Mouse (Mus musculus) hindbrain, embryonic 16.5 days (tissue): ENCODE measurements at regions not wholly inside any gene's neighbourhood (a gene's known extent, or its start where the extent isn't known, plus 50 kb on each side); places are given as distances from the start of the nearest gene placed in this dataset.

Source experiments
- ATAC-seq: fragments of 200-750 bp; cut with Nextera tagmentation; 2 replicates; pipeline ENCODE4 v1.8.0; 2017; ENCODE audit warnings: moderate TSS enrichment, moderate library complexity
- H3K27ac ChIP-seq: fragments of 300-500 bp; sonication (generic); 2 replicates; pipeline ENCODE4 v1.5.1; 2014; ENCODE audit warnings: low read depth, mild to moderate bottlenecking, control low read depth, low read length, moderate library complexity
- H3K27me3 ChIP-seq: fragments of 300-500 bp; sonication (generic); replicated peaks from 2 replicates; pipeline ENCODE4 v1.6.1; 2014; ENCODE audit warnings: low read length; ENCODE audit not compliant: control insufficient read depth, insufficient read depth
- H3K36me3 ChIP-seq: fragments of 300-500 bp; sonication (generic); 2 replicates; pipeline ENCODE4 v1.6.1; 2014; ENCODE audit warnings: mild to moderate bottlenecking, low read length, moderate library complexity, mixed read lengths; ENCODE audit not compliant: control insufficient read depth, insufficient read depth
- H3K4me1 ChIP-seq: fragments of 300-500 bp; sonication (generic); 2 replicates; pipeline ENCODE4 v1.6.1; 2014; ENCODE audit warnings: low read depth, low read length; ENCODE audit not compliant: control insufficient read depth, insufficient read depth
- H3K4me2 ChIP-seq: fragments of 300-500 bp; sonication (generic); 2 replicates; pipeline ENCODE4 v1.6.1; 2014; ENCODE audit warnings: mild to moderate bottlenecking, low read length, control low read depth, moderate library complexity
- H3K4me3 ChIP-seq: fragments of 300-500 bp; sonication (generic); 2 replicates; pipeline ENCODE4 v1.5.1; 2014; ENCODE audit warnings: mild to moderate bottlenecking, low read length, control low read depth, moderate library complexity
- H3K9ac ChIP-seq: fragments of 300-500 bp; sonication (generic); 2 replicates; pipeline ENCODE4 v1.6.1; 2014; ENCODE audit warnings: low read depth, mild to moderate bottlenecking, control low read depth, low read length, moderate library complexity
- H3K9me3 ChIP-seq: fragments of 300-500 bp; sonication (generic); 2 replicates; pipeline ENCODE4 v1.6.1; 2014; ENCODE audit warnings: mild to moderate bottlenecking, low read length, moderate library complexity; ENCODE audit not compliant: control insufficient read depth
- whole genome bisulfite sequencing: fragments of 180-500 bp; shearing (Covaris S2); extraction: QIAGEN DNeasy Blood & Tissue Kit; methylation state at CpG from one replicate; pipeline ENCODE4 v1.1.7; 2014; 5-methylcytosine and 5-hydroxymethylcytosine counted together

- Histone ChIP-seq H3K4me2 (no peak overlapping the region), H3K36me3 (no peaks in the 10 kb centered on the region), H3K27me3 (no peaks in the 10 kb centered on the region), H3K4me1 (no peaks in the 10 kb centered on the region), H3K4me3 (no peak overlapping the region), H3K9ac (no peak overlapping the region), H3K9me3 (no peaks in the 10 kb centered on the region), H3K27ac (no peak overlapping the region)
- 80% methylated on average over 3 of the region's 3 CpGs for WGBS
- no peak for ATAC-seq
These were observed 156.0 kb downstream of the Cdc5l start for GRCm38 (mm10) chr17:45277516-45277915.

GRCm38 (mm10) chr17:45276686-45277405 lies 156.7 kb downstream of the Cdc5l start:
- H3K36me3 ChIP-seq = no peaks in the 10 kb centered on the region
- no peak overlapping the region for H3K27ac ChIP-seq
- 0 out of 2 replicates have a peak, but pooled peaks cover 2% of the 10 kb centered on the region for H3K9me3 ChIP-seq
- no peak overlapping the region for H3K9ac ChIP-seq
- H3K4me1 ChIP-seq = no peaks in the 10 kb centered on the region
- no peaks in the 10 kb centered on the region for H3K27me3 ChIP-seq
- 82% methylated on average over 12 of the region's 12 CpGs for WGBS
- H3K4me2 ChIP-seq = no peak overlapping the region
- ATAC-seq = no peak
- no peak overlapping the region for H3K4me3 ChIP-seq

- no peak overlapping the region for H3K4me3 ChIP-seq
- no peaks in the 10 kb centered on the region for H3K27me3 ChIP-seq
- H3K27ac ChIP-seq = no peak overlapping the region
- H3K4me2 ChIP-seq = no peak overlapping the region
- H3K4me1 ChIP-seq = no peaks in the 10 kb centered on the region
- H3K36me3 ChIP-seq = no peaks in the 10 kb centered on the region
- ATAC-seq = no peak
- WGBS = 80% methylated on average over 4 of the region's 4 CpGs
- peaks cover 6% of the 10 kb centered on the region; the same call in 1 of the 2 replicates for H3K9me3 ChIP-seq
- no peak overlapping the region for H3K9ac ChIP-seq
These were observed 158.6 kb downstream of the Cdc5l start for GRCm38 (mm10) chr17:45274894-45275293.

- Histone ChIP-seq H3K27me3 (no peaks in the 10 kb centered on the region), H3K9me3 (peaks cover 5% of the 10 kb centered on the region; the same call in 1 of the 2 replicates), H3K36me3 (no peaks in the 10 kb centered on the region), H3K4me1 (no peaks in the 10 kb centered on the region), H3K4me3 (no peak overlapping the region), H3K4me2 (no peak overlapping the region), H3K27ac (no peak overlapping the region), H3K9ac (no peak overlapping the region)
- WGBS = 75% methylated on average over 6 of the region's 6 CpGs
- ATAC-seq = no peak
These were observed 166.8 kb downstream of the Cdc5l start for GRCm38 (mm10) chr17:45266776-45267175.

GRCm38 (mm10) chr17:45265587-45265986 lies 167.9 kb downstream of the Cdc5l start:
- no peaks in the 10 kb centered on the region for H3K9me3 ChIP-seq
- no peaks in the 10 kb centered on the region for H3K27me3 ChIP-seq
- ATAC-seq = no peak
- 73% methylated on average over 7 of the region's 7 CpGs for WGBS
- no peak overlapping the region for H3K9ac ChIP-seq
- H3K4me1 ChIP-seq = no peaks in the 10 kb centered on the region
- no peak overlapping the region for H3K4me2 ChIP-seq
- no peaks in the 10 kb centered on the region for H3K36me3 ChIP-seq
- no peak overlapping the region for H3K4me3 ChIP-seq
- H3K27ac ChIP-seq = no peak overlapping the region

GRCm38 (mm10) chr17:45264434-45264833 lies 169.1 kb downstream of the Cdc5l start:
- Histone ChIP-seq H3K4me2 (no peak overlapping the region), H3K4me3 (no peak overlapping the region), H3K9ac (no peak overlapping the region), H3K36me3 (no peaks in the 10 kb centered on the region), H3K27me3 (no peaks in the 10 kb centered on the region), H3K4me1 (no peaks in the 10 kb centered on the region), H3K9me3 (no peaks in the 10 kb centered on the region), H3K27ac (no peak overlapping the region)
- 40% methylated on average over 6 of the region's 6 CpGs for WGBS
- ATAC-seq = no peak

GRCm38 (mm10) chr17:45260421-45260820 lies 173.1 kb downstream of the Cdc5l start:
- H3K9me3 ChIP-seq = no peaks in the 10 kb centered on the region
- ATAC-seq = no peak
- H3K4me2 ChIP-seq = no peak overlapping the region
- no peak overlapping the region for H3K9ac ChIP-seq
- 86% methylated on average over 10 of the region's 10 CpGs for WGBS
- H3K4me1 ChIP-seq = no peaks in the 10 kb centered on the region
- H3K27ac ChIP-seq = no peak overlapping the region
- H3K36me3 ChIP-seq = no peaks in the 10 kb centered on the region
- no peaks in the 10 kb centered on the region for H3K27me3 ChIP-seq
- no peak overlapping the region for H3K4me3 ChIP-seq

- no peak overlapping the region for H3K4me3 ChIP-seq
- no peaks in the 10 kb centered on the region for H3K36me3 ChIP-seq
- H3K9me3 ChIP-seq = no peaks in the 10 kb centered on the region
- no peak overlapping the region for H3K4me2 ChIP-seq
- no peaks in the 10 kb centered on the region for H3K27me3 ChIP-seq
- ATAC-seq = no peak
- no peak overlapping the region for H3K9ac ChIP-seq
- no peak overlapping the region for H3K27ac ChIP-seq
- WGBS = 76% methylated on average over 7 of the region's 7 CpGs
- H3K4me1 ChIP-seq = no peaks in the 10 kb centered on the region
These were observed 175.5 kb downstream of the Cdc5l start for GRCm38 (mm10) chr17:45258007-45258406.

- Histone ChIP-seq H3K9ac (no peak overlapping the region), H3K4me1 (peaks cover 4% of the 10 kb centered on the region; the same call in 1 of the 2 replicates), H3K36me3 (no peaks in the 10 kb centered on the region), H3K4me2 (no peak overlapping the region), H3K4me3 (no peak overlapping the region), H3K27me3 (no peaks in the 10 kb centered on the region), H3K27ac (no peak overlapping the region), H3K9me3 (no peaks in the 10 kb centered on the region)
- ATAC-seq = no peak
- 57% methylated on average over 15 of the region's 15 CpGs for WGBS
These were observed 180.8 kb downstream of the Cdc5l start for GRCm38 (mm10) chr17:45252593-45253230.
